ENCODE assay signal across 24 mouse cellular contexts in the genomic region with DNA sequence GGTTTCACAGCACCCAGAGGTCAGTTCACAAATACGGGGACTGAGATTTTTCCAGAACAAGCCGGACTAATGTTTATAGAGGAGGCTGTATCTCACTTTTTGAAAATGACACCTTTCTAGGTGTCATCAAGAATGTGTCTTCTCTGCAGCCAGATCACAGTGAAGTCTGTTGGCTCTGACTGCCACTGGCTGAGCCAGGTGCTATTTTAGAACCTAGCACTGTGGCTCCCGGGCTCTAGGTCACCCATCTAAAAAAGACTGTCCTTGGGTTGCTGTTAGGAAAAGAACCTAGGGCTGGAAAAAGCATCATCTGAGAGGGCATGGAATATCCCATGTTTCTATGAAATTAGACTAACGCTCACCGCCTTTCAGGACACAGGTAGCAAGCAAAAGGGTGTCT. TPM values are rescaled to one million over a fixed set of nuclear protein-coding genes. Genes with fewer than 3 reads are reported as not detected.
DNase-seq lines count a peak whose midpoint lies in the region; ATAC-seq lines count a peak whose summit lies in the region.
"Had no signal": no experiment of that assay in that cellular context is flagged by ENCODE, and none has a peak within 500 bp of the region (broad histone marks: within the 10 kb centered on the region; RNA-seq: fewer than 3 reads in every experiment).

No protein-coding gene starts in this region.

- H3K4me1 ChIP-seq in heart, embryonic 12.5 days (replicated peaks), result no peaks in the 10 kb centered on the region
- no peaks in the 10 kb centered on the region for H3K4me1 ChIP-seq in forebrain, embryonic 12.5 days
- H3K4me1 ChIP-seq: embryonic facial prominence, embryonic 12.5 days; forebrain, embryonic 15.5 days; hindbrain, embryonic 13.5 days had no signal

- H3K9me3 ChIP-seq in heart, embryonic 12.5 days (replicated peaks), result no peaks in the 10 kb centered on the region
- H3K9me3 ChIP-seq in forebrain, embryonic 12.5 days, result no peaks in the 10 kb centered on the region
- H3K9me3 ChIP-seq: embryonic facial prominence, embryonic 12.5 days; forebrain, embryonic 15.5 days; G1E; hindbrain, embryonic 13.5 days had no signal

- H3K27me3 ChIP-seq in heart, embryonic 12.5 days (replicated peaks), result no peaks in the 10 kb centered on the region
- H3K27me3 ChIP-seq in forebrain, embryonic 12.5 days, result no peaks in the 10 kb centered on the region
- H3K27me3 ChIP-seq: embryonic facial prominence, embryonic 12.5 days; forebrain, embryonic 15.5 days; hindbrain, embryonic 13.5 days had no signal

- H3K27ac ChIP-seq in heart, embryonic 12.5 days (ENCODE audit: poor library complexity, severe bottlenecking), result no peak overlapping the region
- no peak overlapping the region for H3K27ac ChIP-seq in forebrain, embryonic 12.5 days
- H3K27ac ChIP-seq: embryonic facial prominence, embryonic 12.5 days; forebrain, embryonic 15.5 days; hindbrain, embryonic 13.5 days; kidney, postnatal 0 days; liver, embryonic 14.5 days had no signal

- no peak overlapping the region for H3K9ac ChIP-seq in heart, embryonic 12.5 days
- H3K9ac ChIP-seq in forebrain, embryonic 12.5 days, result no peak overlapping the region
- H3K9ac ChIP-seq: embryonic facial prominence, embryonic 12.5 days; forebrain, embryonic 15.5 days; hindbrain, embryonic 13.5 days; liver, embryonic 14.5 days had no signal

- intact Hi-C loops in gastrocnemius, postnatal 36 days (cut with DNase I), result no loop called here
- intact Hi-C loops in heart, postnatal 10 days (cut with DNase I), result no loop called here

- H3K4me2 ChIP-seq in heart, embryonic 12.5 days, result no peak overlapping the region
- no peak overlapping the region for H3K4me2 ChIP-seq in forebrain, embryonic 12.5 days
- H3K4me2 ChIP-seq: embryonic facial prominence, embryonic 12.5 days; forebrain, embryonic 15.5 days; hindbrain, embryonic 13.5 days had no signal

- 79% methylated on average over 5 of the region's 5 CpGs for WGBS in heart, embryonic 12.5 days
- 97% methylated on average over 5 of the region's 5 CpGs for WGBS in forebrain, embryonic 12.5 days

- DNase-seq in gastrocnemius, adult 18-20 months (ENCODE audit: low spot score), result peak; percentile 54
- no peak for DNase-seq in gastrocnemius, postnatal 36 days
- peak; percentile 46 for DNase-seq in heart, adult 8-10 months (ENCODE audit: low spot score)
- DNase-seq in heart, postnatal 10 days, result peak; percentile 58 to 59
- DNase-seq: adrenal gland, postnatal 10 days; cerebellum, adult 9-10 months; cerebellum, postnatal 36 days; kidney, adult 8-10 months; kidney, postnatal 4 days; liver; lung, adult 2 months; lung, postnatal 10 days; midbrain, embryonic 14.5 days; thymus, postnatal 14 days had no signal

- no peak overlapping the region for H3K4me3 ChIP-seq in heart, embryonic 12.5 days
- no peak overlapping the region for H3K4me3 ChIP-seq in forebrain, embryonic 12.5 days (replicated peaks)
- H3K4me3 ChIP-seq: embryonic facial prominence, embryonic 12.5 days; forebrain, embryonic 15.5 days; hindbrain, embryonic 13.5 days had no signal

- no peaks in the 10 kb centered on the region for H3K36me3 ChIP-seq in heart, embryonic 12.5 days
- no peaks in the 10 kb centered on the region for H3K36me3 ChIP-seq in forebrain, embryonic 12.5 days (replicated peaks)
- H3K36me3 ChIP-seq: embryonic facial prominence, embryonic 12.5 days; forebrain, embryonic 15.5 days; G1E; hindbrain, embryonic 13.5 days had no signal

- no peak for ATAC-seq in heart, embryonic 12.5 days (ENCODE audit: insufficient number of reproducible peaks, low FRiP score)
- no peak for ATAC-seq in forebrain, embryonic 12.5 days (ENCODE audit: low FRiP score)
- no peak for ATAC-seq in activated CD4-positive, CD25-positive, alpha-beta regulatory T cell, adult 4 months
- ATAC-seq: forebrain, embryonic 15.5 days; intestine, embryonic 16.5 days had no signal

RNA-seq across cellular contexts. Expression of a gene that starts 10.7 kb away (rescaled TPM):
- total RNA-seq in gastrocnemius, adult 18-20 months (2021), result 10 to 100 TPM; 10.2 to 13.1 TPM
- total RNA-seq in gastrocnemius, postnatal 36 days (2021), result 10 to 100 TPM in 1 of 2 experiments, 1 to 10 TPM in 1; 8.5 to 10.2 TPM
- 10 to 100 TPM in 2 of 4 experiments, 1 to 10 TPM in 2; 8.8 to 12.5 (median 10.9) TPM for total RNA-seq in heart, adult 8-10 months (2022)
- polyA plus RNA-seq in heart, embryonic 12.5 days (2016; fragmentation: Nextera tagmentation; extraction: Ambion mirVana), result 10.0 and 11.0 TPM in 2 replicates
- total RNA-seq in heart, postnatal 10 days (2021), result 1 to 10 TPM; 7.1 to 7.3 TPM
- 16.4 and 19.7 TPM in 2 replicates for polyA plus RNA-seq in forebrain, embryonic 12.5 days (2016; fragmentation: Nextera tagmentation; extraction: Ambion mirVana)
- polyA plus RNA-seq in activated CD4-positive, CD25-positive, alpha-beta regulatory T cell, adult 4 months (2017; shearing (Covaris generic)), result under 1 TPM; 0.17 to 0.23 TPM

Comparison
In these comparisons a context has a peak if more than half of its experiments do, and no peak if none do; other contexts are left out.
1. DNase-seq: peak in gastrocnemius, adult 18-20 months (single experiment), heart, adult 8-10 months (single experiment) and heart, postnatal 10 days (2 of 2); none in gastrocnemius, postnatal 36 days (0 of 2).